Mouse (Mus musculus) CH12.LX (cell line): ENCODE data around the gene Aqp5. TPM values are rescaled to one million over a fixed set of nuclear protein-coding genes. Genes with fewer than 3 reads are reported as not detected.

ENCODE experiments used
- DNase-seq: peaks from one replicate; pipeline ENCODE4 v3.0.0-alpha.2; 2013; ENCODE audit errors: extremely low read depth
- H3K27ac ChIP-seq: 2 replicates; pipeline ENCODE4 v1.5.1; 2012; ENCODE audit warnings: low read depth, mild to moderate bottlenecking, control low read depth, moderate library complexity; ENCODE audit not compliant: insufficient read depth
- H3K27me3 ChIP-seq: replicated peaks from 2 replicates; pipeline ENCODE3; 2012; ENCODE audit warnings: inconsistent platforms
- H3K36me3 ChIP-seq, 2 experiments: replicated peaks in 1 of 2; 2 replicates each; pipeline versions ENCODE3 to v1.6.1; 2012; ENCODE audit warnings: inconsistent platforms in 1 of 2, low read length in 1 of 2, mild to moderate bottlenecking in 1 of 2, mixed read lengths in 1 of 2, moderate library complexity in 1 of 2; ENCODE audit not compliant: control insufficient read depth in 1 of 2, insufficient read depth in 1 of 2
- H3K4me1 ChIP-seq, 2 experiments: 2 replicates each; pipeline ENCODE4 v1.6.1; 2012; ENCODE audit warnings: inconsistent platforms in 1 of 2, moderate library complexity in 1 of 2; ENCODE audit not compliant: insufficient read depth in 2 of 2, control insufficient read depth in 1 of 2
- H3K4me2 ChIP-seq: 2 replicates; pipeline ENCODE4 v1.6.1; 2012; ENCODE audit warnings: low read depth, mild to moderate bottlenecking, control low read depth; ENCODE audit not compliant: poor library complexity, insufficient read depth, severe bottlenecking
- H3K4me3 ChIP-seq, 3 experiments: fragments of 150-350 bp in 1 of 3; sonication (generic) in 1 of 3; replicated peaks in 1 of 3; 2 replicates each; pipeline versions ENCODE3 to v1.5.1; 2011 to 2012; ENCODE audit warnings: low read depth in 2 of 3, low read length in 2 of 3, mild to moderate bottlenecking in 2 of 3, moderate library complexity in 2 of 3, control low read depth in 1 of 3, improper control_type of control experiment in 1 of 3, inconsistent platforms in 1 of 3, mixed read lengths in 1 of 3; ENCODE audit not compliant: poor library complexity in 1 of 3
- H3K79me2 ChIP-seq: replicated peaks from 2 replicates; pipeline ENCODE4 v1.6.1; 2012; ENCODE audit warnings: mild to moderate bottlenecking, moderate library complexity; ENCODE audit not compliant: control insufficient read depth, poor library complexity, insufficient read depth, severe bottlenecking; ENCODE audit errors: extremely low read depth
- H3K9ac ChIP-seq: 2 replicates; pipeline ENCODE4 v1.6.1; 2012; ENCODE audit warnings: low read depth, mild to moderate bottlenecking, control low read depth, moderate library complexity; ENCODE audit not compliant: insufficient read depth
- H3K9me3 ChIP-seq: replicated peaks from 2 replicates; pipeline ENCODE3; 2012; ENCODE audit warnings: low read length, inconsistent platforms, mixed read lengths
- BHLHE40 ChIP-seq: IDR thresholded peaks from 2 replicates; pipeline ENCODE4 v1.6.1; 2011; ENCODE audit warnings: mild to moderate bottlenecking, low read depth, low read length, improper control_type of control experiment
- CHD1 ChIP-seq: IDR thresholded peaks from 2 replicates; pipeline ENCODE4 v1.6.1; 2012; ENCODE audit warnings: low read depth, low read length, improper control_type of control experiment, inconsistent platforms
- MAFK ChIP-seq: IDR thresholded peaks from 2 replicates; pipeline ENCODE4 v1.6.1; 2011; ENCODE audit warnings: low read length, improper control_type of control experiment; ENCODE audit not compliant: insufficient replicate concordance
- dilution Hi-C: fragments of 300-500 bp; cut with MboI; formaldehyde crosslinking; loops from 2 replicates; pipeline ENCODE4 v1.14.3; 2020; ENCODE audit warnings: low sequenced_read_pairs; ENCODE audit not compliant: extremely low pct_unique_long_range_greater_than_20kb, extremely low pct_ligation_motif_present
- in situ Hi-C: fragments of 300-500 bp; cut with MboI; formaldehyde crosslinking; loops from 3 replicates; pipeline ENCODE4 v1.14.3; 2019; ENCODE audit warnings: low sequenced_read_pairs, low pct_ligation_motif_present, low pct_unique_long_range_greater_than_20kb, mixed read lengths
- polyA plus RNA-seq: library from polyadenylated mRNA; unstranded; fragments of >175 nt; gene quantifications from 2 replicates; pipeline ENCODE4 v1.2.1, GENCODE M21; 2012; ENCODE audit warnings: low read depth; ENCODE audit not compliant: insufficient read length
- total RNA-seq, 2 experiments: library from RNA; depleted of rRNA; stranded (reverse); fragments of 300-350 nt in 1 of 2; fragments of >200 nt in 1 of 2; gene quantifications; 2 replicates each; pipeline ENCODE4 v1.2.3; 2012 to 2014

The Aqp5 gene
- total and polyA plus RNA-seq, 3 experiments, result not detected

GRCm38 (mm10) chr15:99643832-99644231 is 53.2 kb downstream of the Aqp5 start:
- Histone ChIP-seq H3K4me1 (peaks cover 14 to 65% of the 10 kb centered on the region in 2 experiments), H3K4me2 (no peak overlapping the region), H3K27me3 (no peaks in the 10 kb centered on the region), H3K9me3 (no peaks in the 10 kb centered on the region), H3K36me3 (peaks cover 9 to 48% of the 10 kb centered on the region in 2 experiments), H3K4me3 (no peak overlapping the region), H3K27ac (no peak overlapping the region), H3K79me2 (peaks cover 60% of the 10 kb centered on the region), H3K9ac (no peak overlapping the region)
- DNase-seq, result no peak
- peak; percentile 73; the same call in 1 of the 2 replicates for TF ChIP-seq MAFK
- TF ChIP-seq CHD1, result no peak
- TF ChIP-seq BHLHE40, result no peak
- dilution Hi-C loops, result no loop called here
- in situ Hi-C loops, result no loop called here

Other genes starting within 250 kb of the Aqp5 start
- 28.6 and 28.8 TPM in 2 replicates for gene Fmnl3, start 220.3 kb upstream of the Aqp5 start, total RNA-seq (2012; rRNA removed)
- gene Fmnl3, start 220.3 kb upstream of the Aqp5 start, total RNA-seq (2014; rRNA removed), result 23.5 and 24.2 TPM in 2 replicates
- 49.3 and 50.6 TPM in 2 replicates for gene Fmnl3, start 220.3 kb upstream of the Aqp5 start, polyA plus RNA-seq
- 223 and 268 TPM in 2 replicates for gene Tmbim6, start 197.9 kb upstream of the Aqp5 start, total RNA-seq (2012; rRNA removed)
- gene Tmbim6, start 197.9 kb upstream of the Aqp5 start, total RNA-seq (2014; rRNA removed), result 260 and 269 TPM in 2 replicates
- gene Tmbim6, start 197.9 kb upstream of the Aqp5 start, polyA plus RNA-seq, result 313 and 329 TPM in 2 replicates
- gene Nckap5l, start 133.0 kb upstream of the Aqp5 start, total RNA-seq (2012; rRNA removed), result 0.88 and 0.89 TPM in 2 replicates
- 0.45 and 0.75 TPM in 2 replicates for gene Nckap5l, start 133.0 kb upstream of the Aqp5 start, total RNA-seq (2014; rRNA removed)
- 6.6 and 6.8 TPM in 2 replicates for gene Nckap5l, start 133.0 kb upstream of the Aqp5 start, polyA plus RNA-seq
- 13.4 and 14.2 TPM in 2 replicates for gene Bcdin3d, start 116.1 kb upstream of the Aqp5 start, total RNA-seq (2012; rRNA removed)
- 13.8 and 15.3 TPM in 2 replicates for gene Bcdin3d, start 116.1 kb upstream of the Aqp5 start, total RNA-seq (2014; rRNA removed)
- gene Bcdin3d, start 116.1 kb upstream of the Aqp5 start, polyA plus RNA-seq, result 13.8 and 16.1 TPM in 2 replicates
- gene Faim2, start 62.6 kb upstream of the Aqp5 start, total RNA-seq (2012; rRNA removed), result 0.08 and 0.17 TPM in 2 replicates
- not detected in 2 replicates for gene Faim2, start 62.6 kb upstream of the Aqp5 start, total RNA-seq (2014; rRNA removed)
- gene Faim2, start 62.6 kb upstream of the Aqp5 start, polyA plus RNA-seq, result 0.03 TPM in 1 of 2 replicates, not detected in the other
- gene Aqp2, start 11.7 kb upstream of the Aqp5 start, total RNA-seq (2012; rRNA removed), result not detected in 2 replicates
- gene Aqp2, start 11.7 kb upstream of the Aqp5 start, total RNA-seq (2014; rRNA removed), result not detected in 2 replicates
- gene Aqp2, start 11.7 kb upstream of the Aqp5 start, polyA plus RNA-seq, result not detected in 2 replicates
- not detected in 2 replicates for gene Aqp6, start 10.6 kb downstream of the Aqp5 start, total RNA-seq (2012; rRNA removed)
- gene Aqp6, start 10.6 kb downstream of the Aqp5 start, total RNA-seq (2014; rRNA removed), result not detected in 2 replicates
- not detected in 2 replicates for gene Aqp6, start 10.6 kb downstream of the Aqp5 start, polyA plus RNA-seq
- 97.9 and 108 TPM in 2 replicates for gene Racgap1, start 60.9 kb downstream of the Aqp5 start, total RNA-seq (2012; rRNA removed)
- gene Racgap1, start 60.9 kb downstream of the Aqp5 start, total RNA-seq (2014; rRNA removed), result 130 and 143 TPM in 2 replicates
- 131 and 151 TPM in 2 replicates for gene Racgap1, start 60.9 kb downstream of the Aqp5 start, polyA plus RNA-seq
- 0.46 and 0.47 TPM in 2 replicates for gene Asic1, start 79.6 kb downstream of the Aqp5 start, total RNA-seq (2012; rRNA removed)
- gene Asic1, start 79.6 kb downstream of the Aqp5 start, total RNA-seq (2014; rRNA removed), result not detected in 2 replicates
- gene Asic1, start 79.6 kb downstream of the Aqp5 start, polyA plus RNA-seq, result 0.80 and 0.94 TPM in 2 replicates
- 17.9 and 19.9 TPM in 2 replicates for gene Smarcd1, start 111.3 kb downstream of the Aqp5 start, total RNA-seq (2012; rRNA removed)
- gene Smarcd1, start 111.3 kb downstream of the Aqp5 start, total RNA-seq (2014; rRNA removed), result 10.5 and 12.5 TPM in 2 replicates
- gene Smarcd1, start 111.3 kb downstream of the Aqp5 start, polyA plus RNA-seq, result 56.5 and 69.9 TPM in 2 replicates
- gene Gm17349, start 114.7 kb downstream of the Aqp5 start, total RNA-seq (2012; rRNA removed), result 2.1 and 2.9 TPM in 2 replicates
- gene Gm17349, start 114.7 kb downstream of the Aqp5 start, total RNA-seq (2014; rRNA removed), result not detected in 2 replicates
- not detected in 2 replicates for gene Gm17349, start 114.7 kb downstream of the Aqp5 start, polyA plus RNA-seq
- gene Gpd1, start 126.7 kb downstream of the Aqp5 start, total RNA-seq (2012; rRNA removed), result 0.17 and 0.25 TPM in 2 replicates
- 0.12 and 0.24 TPM in 2 replicates for gene Gpd1, start 126.7 kb downstream of the Aqp5 start, total RNA-seq (2014; rRNA removed)
- 0.26 and 0.56 TPM in 2 replicates for gene Gpd1, start 126.7 kb downstream of the Aqp5 start, polyA plus RNA-seq
- 112 and 140 TPM in 2 replicates for gene Cox14, start 134.8 kb downstream of the Aqp5 start, total RNA-seq (2012; rRNA removed)
- 98.8 and 106 TPM in 2 replicates for gene Cox14, start 134.8 kb downstream of the Aqp5 start, total RNA-seq (2014; rRNA removed)
- 119 and 140 TPM in 2 replicates for gene Cox14, start 134.8 kb downstream of the Aqp5 start, polyA plus RNA-seq
- 45.0 and 48.9 TPM in 2 replicates for gene Cers5, start 182.1 kb downstream of the Aqp5 start, total RNA-seq (2012; rRNA removed)
- gene Cers5, start 182.1 kb downstream of the Aqp5 start, total RNA-seq (2014; rRNA removed), result 140 and 149 TPM in 2 replicates
- gene Cers5, start 182.1 kb downstream of the Aqp5 start, polyA plus RNA-seq, result 83.7 and 94.3 TPM in 2 replicates